Mouse (Mus musculus): ENCODE data around the gene Kcnc1.

DNA sequence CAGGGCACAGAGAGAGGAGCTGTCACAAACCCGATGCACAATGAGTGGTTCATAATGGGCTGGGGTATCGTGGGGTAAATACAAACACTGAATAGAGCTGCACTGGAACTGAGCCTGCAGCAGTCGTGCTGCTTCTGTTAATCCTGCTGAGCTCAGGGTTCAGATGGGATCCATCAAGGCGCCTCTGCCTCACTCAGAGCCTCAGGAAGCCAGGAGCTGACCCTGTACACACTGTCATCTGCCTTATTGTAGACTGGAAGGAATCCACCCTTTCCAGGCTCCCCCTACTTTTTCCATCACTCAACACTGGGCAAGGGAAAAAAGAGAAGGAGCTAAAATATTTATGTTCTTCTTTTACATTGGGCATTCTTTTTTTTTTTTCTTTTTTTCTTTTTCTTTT is 91.1 kb downstream of the Kcnc1 start:
- no peak for TF ChIP-seq CTCF (IDR thresholded peaks at IDR 0.05; ENCODE audit: borderline replicate concordance, insufficient read depth, low read length)
- TF ChIP-seq POLR2A (IDR thresholded peaks at IDR 0.05; ENCODE audit: low read depth, low read length): no peak
